Mouse (Mus musculus): ENCODE results near the gene Gipc3. TPM values are rescaled to one million over a fixed set of nuclear protein-coding genes. Genes with fewer than 3 reads are reported as not detected.

The Gipc3 gene
- polyA plus RNA-seq, 1 experiment from 2014 or later = not detected

DNA sequence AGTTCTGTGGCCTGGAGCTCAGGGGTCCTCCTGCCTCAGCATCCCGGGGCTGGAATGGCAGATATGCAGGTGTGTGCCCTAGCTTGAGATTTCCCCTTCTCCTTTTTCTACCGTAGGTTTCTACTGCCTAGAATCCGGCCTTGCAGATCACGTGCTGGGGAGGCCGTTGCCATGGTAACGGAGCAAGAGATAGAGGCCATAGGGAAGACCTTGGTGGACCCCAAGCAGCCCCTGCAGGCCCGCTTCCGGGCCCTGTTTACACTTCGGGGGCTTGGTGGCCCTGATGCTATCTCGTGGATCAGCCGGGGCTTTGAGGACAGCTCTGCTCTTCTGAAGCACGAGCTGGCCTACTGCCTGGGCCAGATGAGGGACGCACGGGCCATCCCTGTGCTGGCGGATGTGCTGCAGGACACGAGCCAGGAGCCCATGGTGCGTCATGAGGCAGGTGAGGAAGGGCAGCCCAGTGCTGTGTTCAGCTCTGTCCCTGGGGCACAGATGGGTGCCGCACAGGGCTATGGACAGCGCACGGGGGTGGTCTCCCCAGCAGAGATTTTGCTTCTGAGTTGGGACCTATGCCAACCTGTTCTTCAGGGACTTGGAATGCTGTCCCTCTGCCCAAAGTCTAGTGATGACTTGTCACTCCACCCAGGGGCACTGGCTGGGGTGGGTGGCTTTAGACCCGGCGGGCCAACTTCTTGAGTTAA is 42.7 kb upstream of the Gipc3 start:
- H3K9ac ChIP-seq (ENCODE audit: low read depth, low read length) = peak overlapping the region; percentile 86
- ATAC-seq (ENCODE audit: low read depth) = no peak
- peaks cover 54% of the 10 kb centered on the region for H3K4me1 ChIP-seq (ENCODE audit: control insufficient read depth, low read depth, low read length)
- H3K4me2 ChIP-seq (ENCODE audit: low read depth, low read length) = peak overlapping the region; percentile 91
- H3K36me3 ChIP-seq (ENCODE audit: control insufficient read depth, insufficient read depth) = peaks cover 26% of the 10 kb centered on the region
- H3K4me3 ChIP-seq (ENCODE audit: low read depth, low read length) = peak overlapping the region; percentile 93
- no peaks in the 10 kb centered on the region for H3K9me3 ChIP-seq (replicated peaks; ENCODE audit: control insufficient read depth, low read length)
- no peak overlapping the region for H3K27ac ChIP-seq (ENCODE audit: low read length)
- WGBS (ENCODE audit: insufficient replicate concordance) = 67% methylated on average over 22 of the region's 22 CpGs
- H3K27me3 ChIP-seq (ENCODE audit: control insufficient read depth, insufficient read depth, low read depth, low read length) = no peaks in the 10 kb centered on the region

DNA sequence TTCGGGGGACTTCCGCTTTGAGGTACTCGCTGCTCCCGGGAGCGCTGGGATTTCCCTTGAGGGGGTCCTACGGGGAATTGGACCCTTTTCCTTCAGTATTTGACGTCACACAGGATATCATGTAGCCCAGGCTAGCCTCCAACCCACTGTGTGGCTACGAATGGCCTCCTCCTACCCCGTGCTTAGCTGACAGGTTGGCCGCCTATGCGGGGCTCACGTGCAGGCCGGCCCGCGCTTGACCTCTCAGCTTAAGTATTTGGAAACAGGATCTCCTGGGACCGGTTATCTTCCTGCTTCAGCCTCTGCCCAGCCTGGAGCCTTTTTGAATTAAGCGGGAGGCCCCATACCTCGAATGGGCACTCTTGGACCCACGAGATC is 41.5 kb upstream of the Gipc3 start:
- Histone ChIP-seq H3K4me3 (ENCODE audit: low read depth, low read length) (peak overlapping the region; percentile 93), H3K36me3 (ENCODE audit: control insufficient read depth, insufficient read depth) (peaks cover 26% of the 10 kb centered on the region), H3K9me3 (replicated peaks; ENCODE audit: control insufficient read depth, low read length) (no peaks in the 10 kb centered on the region), H3K4me1 (ENCODE audit: control insufficient read depth, low read depth, low read length) (peaks cover 60% of the 10 kb centered on the region), H3K27ac (ENCODE audit: low read length) (peak overlapping the region; percentile 100), H3K9ac (ENCODE audit: low read depth, low read length) (peak overlapping the region; percentile 86), H3K27me3 (ENCODE audit: control insufficient read depth, insufficient read depth, low read depth, low read length) (no peaks in the 10 kb centered on the region), H3K4me2 (ENCODE audit: low read depth, low read length) (peak overlapping the region; percentile 91)
- no peak for ATAC-seq (ENCODE audit: low read depth)
- WGBS (ENCODE audit: insufficient replicate concordance) = under 1% methylated on average over 19 of the region's 19 CpGs

DNA sequence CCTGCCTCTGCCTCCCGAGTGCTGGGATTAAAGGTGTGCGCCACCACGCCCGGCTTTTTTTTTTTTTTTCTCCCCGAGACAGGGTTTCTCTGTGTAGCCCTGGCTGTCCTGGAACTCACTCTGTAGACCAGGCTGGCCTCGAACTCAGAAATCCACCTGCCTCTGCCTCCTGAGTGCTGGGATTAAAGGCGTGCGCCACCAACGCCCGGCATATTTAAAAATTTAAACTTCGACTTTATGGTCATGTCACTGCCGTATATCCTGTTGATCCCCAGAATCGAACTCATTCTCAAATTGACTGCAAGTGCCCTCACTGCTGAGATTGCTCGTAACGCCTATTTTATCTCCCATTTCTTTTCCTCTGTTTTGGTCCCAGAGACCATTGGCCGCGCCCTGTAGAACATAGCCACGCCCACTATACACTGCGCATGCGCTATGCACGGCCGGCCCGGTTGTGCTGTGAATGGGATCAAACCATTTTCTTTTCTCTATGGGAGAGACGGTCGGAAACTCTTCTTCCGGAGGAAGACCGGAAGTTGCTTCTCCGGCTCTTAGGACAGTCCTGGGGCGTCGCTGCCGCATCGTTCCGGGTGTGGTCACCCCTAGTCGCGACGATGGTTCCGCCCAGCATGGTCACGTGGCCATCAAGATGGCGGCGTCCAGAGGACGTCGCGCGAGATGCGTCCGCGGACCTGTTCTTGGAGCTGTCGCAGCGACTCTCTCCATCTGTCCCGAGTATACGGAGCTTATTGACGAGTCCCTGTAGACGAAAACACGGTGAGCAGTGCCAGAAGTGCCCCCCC is 40.9 kb upstream of the Gipc3 start, which contains the start of the genes Dohh and Gm48551:
Dohh (plus strand) TSS at position 627 of the 803 bp plus-strand sequence.
Gm48551 (plus strand) TSS at position 665 of the 803 bp plus-strand sequence.
- H3K4me2 ChIP-seq (ENCODE audit: low read depth, low read length) = peak within 1 kb of the TSS; percentile 91
- H3K4me3 ChIP-seq (ENCODE audit: low read depth, low read length) = peak within 1 kb of the TSS; percentile 93
- H3K27me3 ChIP-seq (ENCODE audit: control insufficient read depth, insufficient read depth, low read depth, low read length) = no peaks in the 10 kb centered on the region
- H3K9ac ChIP-seq (ENCODE audit: low read depth, low read length) = peak within 1 kb of the TSS; percentile 86
- no peaks in the 10 kb centered on the region for H3K9me3 ChIP-seq (replicated peaks; ENCODE audit: control insufficient read depth, low read length)
- H3K27ac ChIP-seq (ENCODE audit: low read length) = peak within 1 kb of the TSS; percentile 100
- H3K4me1 ChIP-seq (ENCODE audit: control insufficient read depth, low read depth, low read length) = peaks cover 60% of the 10 kb centered on the region
- 3% methylated on average over 50 of the region's 54 CpGs for WGBS (ENCODE audit: insufficient replicate concordance)
- peaks cover 26% of the 10 kb centered on the region for H3K36me3 ChIP-seq (ENCODE audit: control insufficient read depth, insufficient read depth)
- ATAC-seq (ENCODE audit: low read depth) = peak; percentile 76

DNA sequence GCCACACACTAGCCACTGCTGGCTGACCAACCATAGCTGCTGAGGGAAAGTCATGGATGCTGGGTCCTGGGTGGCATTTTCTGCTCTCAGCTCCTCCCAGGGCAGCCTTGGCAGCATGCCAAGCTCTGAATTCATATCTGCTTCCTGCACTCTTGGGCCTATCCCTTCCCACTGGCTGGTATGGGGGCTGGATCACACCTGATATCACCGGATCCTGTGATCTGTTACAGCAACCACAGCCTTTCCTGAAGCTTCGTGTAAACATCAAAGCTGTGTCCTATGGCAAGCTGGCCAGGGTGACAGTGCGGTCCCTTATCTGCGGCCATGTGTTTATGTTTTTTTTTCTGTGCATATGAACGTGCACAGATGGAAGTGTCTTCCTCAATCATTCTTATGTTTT is 39.0 kb upstream of the Gipc3 start:
- 11% methylated on average over 5 of the region's 5 CpGs for WGBS (ENCODE audit: insufficient replicate concordance)
- Histone ChIP-seq H3K27me3 (ENCODE audit: control insufficient read depth, insufficient read depth, low read depth, low read length) (no peaks in the 10 kb centered on the region), H3K4me1 (ENCODE audit: control insufficient read depth, low read depth, low read length) (peaks cover 58% of the 10 kb centered on the region), H3K27ac (ENCODE audit: low read length) (peak overlapping the region; percentile 100), H3K4me3 (ENCODE audit: low read depth, low read length) (peak overlapping the region; percentile 25), H3K4me2 (ENCODE audit: low read depth, low read length) (peak overlapping the region; percentile 46), H3K9ac (ENCODE audit: low read depth, low read length) (peak overlapping the region; percentile 59), H3K36me3 (ENCODE audit: control insufficient read depth, insufficient read depth) (peaks cover 12% of the 10 kb centered on the region; the same call in 1 of the 2 replicates), H3K9me3 (replicated peaks; ENCODE audit: control insufficient read depth, low read length) (no peaks in the 10 kb centered on the region)
- peak; percentile 75 for ATAC-seq (ENCODE audit: low read depth)

- no peak for ATAC-seq (ENCODE audit: low read depth)
- peak overlapping the region; percentile 100 for H3K27ac ChIP-seq (ENCODE audit: low read length)
- peak overlapping the region; percentile 75 for H3K9ac ChIP-seq (ENCODE audit: low read depth, low read length)
- H3K9me3 ChIP-seq (replicated peaks; ENCODE audit: control insufficient read depth, low read length) = no peaks in the 10 kb centered on the region
- peaks cover 15% of the 10 kb centered on the region for H3K36me3 ChIP-seq (ENCODE audit: control insufficient read depth, insufficient read depth)
- H3K4me2 ChIP-seq (ENCODE audit: low read depth, low read length) = peak overlapping the region; percentile 83
- H3K27me3 ChIP-seq (ENCODE audit: control insufficient read depth, insufficient read depth, low read depth, low read length) = no peaks in the 10 kb centered on the region
- peaks cover 66% of the 10 kb centered on the region for H3K4me1 ChIP-seq (ENCODE audit: control insufficient read depth, low read depth, low read length)
- 50% methylated on average over 6 of the region's 6 CpGs for WGBS (ENCODE audit: insufficient replicate concordance)
- H3K4me3 ChIP-seq (ENCODE audit: low read depth, low read length) = 0 out of 2 replicates have a peak overlapping the region, but pooled peaks have one; percentile 69
These were observed 36.8 kb upstream of the Gipc3 start for GRCm38 (mm10) chr10:81379809-81380378.

GRCm38 (mm10) chr10:81379183-81379553 is 36.1 kb upstream of the Gipc3 start:
- Histone ChIP-seq H3K4me3 (ENCODE audit: low read depth, low read length) (peak overlapping the region; percentile 69), H3K36me3 (ENCODE audit: control insufficient read depth, insufficient read depth) (peaks cover 21% of the 10 kb centered on the region), H3K27ac (ENCODE audit: low read length) (peak overlapping the region; percentile 100), H3K4me2 (ENCODE audit: low read depth, low read length) (peak overlapping the region; percentile 83), H3K9ac (ENCODE audit: low read depth, low read length) (peak overlapping the region; percentile 75), H3K9me3 (replicated peaks; ENCODE audit: control insufficient read depth, low read length) (no peaks in the 10 kb centered on the region), H3K4me1 (ENCODE audit: control insufficient read depth, low read depth, low read length) (peaks cover 66% of the 10 kb centered on the region), H3K27me3 (ENCODE audit: control insufficient read depth, insufficient read depth, low read depth, low read length) (no peaks in the 10 kb centered on the region)
- WGBS (ENCODE audit: insufficient replicate concordance) = 54% methylated on average over 3 of the region's 3 CpGs
- no peak for ATAC-seq (ENCODE audit: low read depth)

- peaks cover 69% of the 10 kb centered on the region for H3K4me1 ChIP-seq (ENCODE audit: control insufficient read depth, low read depth, low read length)
- peak overlapping the region; percentile 85 for H3K4me3 ChIP-seq (ENCODE audit: low read depth, low read length)
- H3K27me3 ChIP-seq (ENCODE audit: control insufficient read depth, insufficient read depth, low read depth, low read length) = no peaks in the 10 kb centered on the region
- peak overlapping the region; percentile 83 for H3K4me2 ChIP-seq (ENCODE audit: low read depth, low read length)
- H3K9me3 ChIP-seq (replicated peaks; ENCODE audit: control insufficient read depth, low read length) = no peaks in the 10 kb centered on the region
- WGBS (ENCODE audit: insufficient replicate concordance) = under 1% methylated on average over 44 of the region's 46 CpGs
- H3K27ac ChIP-seq (ENCODE audit: low read length) = peak overlapping the region; percentile 100
- H3K36me3 ChIP-seq (ENCODE audit: control insufficient read depth, insufficient read depth) = peaks cover 26% of the 10 kb centered on the region
- peak; percentile 84 for ATAC-seq (ENCODE audit: low read depth)
- H3K9ac ChIP-seq (ENCODE audit: low read depth, low read length) = peak overlapping the region; percentile 75
These were observed 35.6 kb upstream of the Gipc3 start for GRCm38 (mm10) chr10:81378553-81379182.

DNA sequence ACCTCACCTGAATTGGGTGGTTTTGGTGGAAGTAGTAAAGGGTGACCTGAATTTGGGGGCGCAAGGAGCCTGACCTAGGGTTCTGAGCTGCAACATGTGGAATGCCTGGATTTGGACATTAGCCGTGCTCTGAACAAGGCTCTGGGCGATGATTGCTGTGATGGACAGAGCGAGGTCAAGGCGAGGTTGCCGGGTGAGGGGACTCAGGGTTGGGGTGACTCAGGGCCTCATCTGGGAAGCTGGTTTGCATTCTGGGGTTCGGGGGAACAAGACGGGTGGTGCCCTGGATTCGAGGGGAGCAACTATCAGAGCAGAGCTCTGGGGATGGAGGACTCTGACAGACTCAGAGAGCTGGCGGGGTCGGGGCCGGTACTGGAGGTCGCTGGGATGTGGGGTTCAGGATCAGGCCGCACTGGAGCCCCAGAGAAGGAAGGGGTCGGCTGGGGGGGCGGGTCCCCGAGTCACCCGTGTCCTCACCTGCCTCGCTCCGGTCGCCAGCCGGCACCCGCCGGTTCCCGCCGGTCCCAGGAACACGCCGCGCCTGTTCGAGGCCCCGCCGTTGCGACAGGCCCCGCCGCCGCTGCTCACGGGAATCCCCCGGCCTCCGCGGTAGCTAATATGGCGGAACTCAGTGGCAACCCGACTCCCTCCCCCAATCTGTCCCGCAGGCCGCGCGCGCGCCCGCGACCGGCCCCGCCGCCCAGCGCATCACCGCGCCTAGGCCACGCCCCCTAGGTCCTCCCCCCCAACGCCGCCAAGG is 34.9 kb upstream of the Gipc3 start, which contains the start of gene Fzr1:
Fzr1 (minus strand) TSS at position 724 of the 760 bp plus-strand sequence.
- Histone ChIP-seq H3K4me2 (ENCODE audit: low read depth, low read length) (peak within 1 kb of the TSS; percentile 83), H3K27me3 (ENCODE audit: control insufficient read depth, insufficient read depth, low read depth, low read length) (no peaks in the 10 kb centered on the region), H3K4me3 (ENCODE audit: low read depth, low read length) (peak within 1 kb of the TSS; percentile 85), H3K36me3 (ENCODE audit: control insufficient read depth, insufficient read depth) (peaks cover 33% of the 10 kb centered on the region), H3K9ac (ENCODE audit: low read depth, low read length) (peak within 1 kb of the TSS; percentile 98), H3K27ac (ENCODE audit: low read length) (peak within 1 kb of the TSS; percentile 100), H3K9me3 (replicated peaks; ENCODE audit: control insufficient read depth, low read length) (no peaks in the 10 kb centered on the region), H3K4me1 (ENCODE audit: control insufficient read depth, low read depth, low read length) (peaks cover 66% of the 10 kb centered on the region)
- no peak for ATAC-seq (ENCODE audit: low read depth)
- under 1% methylated on average over 42 of the region's 59 CpGs for WGBS (ENCODE audit: insufficient replicate concordance)
